Mouse (Mus musculus): ENCODE measurements around the gene Arrdc2. TPM values are rescaled to one million over a fixed set of nuclear protein-coding genes. Genes with fewer than 3 reads are reported as not detected.

The Arrdc2 gene
- polyA plus RNA-seq, 1 experiment = 30.6 TPM

- peak overlapping the region; percentile 92 for H3K4me3 ChIP-seq (replicated peaks)
- H3K9me3 ChIP-seq = peaks cover 10% of the 10 kb centered on the region
- no peak for TF ChIP-seq FLI1 (IDR thresholded peaks at IDR 0.05; ENCODE audit: low read length)
- TF ChIP-seq GATA1 (IDR thresholded peaks at IDR 0.05; ENCODE audit: borderline replicate concordance, low read length) = no peak
- peaks cover 83% of the 10 kb centered on the region for H3K36me3 ChIP-seq (replicated peaks; ENCODE audit: low read length)
- no peaks in the 10 kb centered on the region for H3K27me3 ChIP-seq (replicated peaks)
- H3K4me1 ChIP-seq = peaks cover 79% of the 10 kb centered on the region
Measured at GRCm38 (mm10) chr8:70816679-70817078, 22.8 kb downstream of the Arrdc2 start.

- H3K4me1 ChIP-seq = peaks cover 91% of the 10 kb centered on the region
- peaks cover 64% of the 10 kb centered on the region for H3K36me3 ChIP-seq (replicated peaks; ENCODE audit: low read length)
- TF ChIP-seq FLI1 (IDR thresholded peaks at IDR 0.05; ENCODE audit: low read length) = no peak
- TF ChIP-seq GATA1 (IDR thresholded peaks at IDR 0.05; ENCODE audit: borderline replicate concordance, low read length) = no peak
- peak overlapping the region; percentile 56 for H3K4me3 ChIP-seq (replicated peaks)
- no peaks in the 10 kb centered on the region for H3K27me3 ChIP-seq (replicated peaks)
- H3K9me3 ChIP-seq = no peaks in the 10 kb centered on the region
Measured at GRCm38 (mm10) chr8:70812885-70813284, 26.6 kb downstream of the Arrdc2 start.

- Histone ChIP-seq H3K9me3 (no peaks in the 10 kb centered on the region), H3K36me3 (replicated peaks; ENCODE audit: low read length) (peaks cover 60% of the 10 kb centered on the region), H3K4me1 (peaks cover 96% of the 10 kb centered on the region)
Measured at GRCm38 (mm10) chr8:70812055-70812454, 27.5 kb downstream of the Arrdc2 start.

GRCm38 (mm10) chr8:70810962-70811680 lies 28.4 kb downstream of the Arrdc2 start:
- no peaks in the 10 kb centered on the region for H3K27me3 ChIP-seq (replicated peaks)
- H3K36me3 ChIP-seq (replicated peaks; ENCODE audit: low read length) = peaks cover 52% of the 10 kb centered on the region
- no peak for TF ChIP-seq GATA1 (IDR thresholded peaks at IDR 0.05; ENCODE audit: borderline replicate concordance, low read length)
- peak; percentile 55; the same call in 1 of the 2 replicates for TF ChIP-seq FLI1 (IDR thresholded peaks at IDR 0.05; ENCODE audit: low read length)
- H3K4me3 ChIP-seq (replicated peaks) = peak overlapping the region; percentile 88
- H3K4me1 ChIP-seq = peaks cover 96% of the 10 kb centered on the region
- no peaks in the 10 kb centered on the region for H3K9me3 ChIP-seq

More at GRCm38 (mm10) chr8:70812055-70812454, 27.5 kb downstream of the Arrdc2 start:
- Histone ChIP-seq H3K27me3 (replicated peaks) (no peaks in the 10 kb centered on the region), H3K4me3 (replicated peaks) (peak overlapping the region; percentile 83)
- TF ChIP-seq GATA1 (IDR thresholded peaks at IDR 0.05; ENCODE audit: borderline replicate concordance, low read length) = no peak
- TF ChIP-seq FLI1 (IDR thresholded peaks at IDR 0.05; ENCODE audit: low read length) = no peak

GRCm38 (mm10) chr8:70808955-70809701 lies 30.4 kb downstream of the Arrdc2 start:
- TF ChIP-seq FLI1 (IDR thresholded peaks at IDR 0.05; ENCODE audit: low read length) (no peak), GATA1 (IDR thresholded peaks at IDR 0.05; ENCODE audit: borderline replicate concordance, low read length) (no peak)
- Histone ChIP-seq H3K4me3 (replicated peaks) (peak overlapping the region; percentile 80), H3K9me3 (no peaks in the 10 kb centered on the region), H3K4me1 (peaks cover 89% of the 10 kb centered on the region), H3K27me3 (replicated peaks) (no peaks in the 10 kb centered on the region), H3K36me3 (replicated peaks; ENCODE audit: low read length) (peaks cover 35% of the 10 kb centered on the region)

- TF ChIP-seq FLI1 (IDR thresholded peaks at IDR 0.05; ENCODE audit: low read length) (no peak), GATA1 (IDR thresholded peaks at IDR 0.05; ENCODE audit: borderline replicate concordance, low read length) (no peak)
- Histone ChIP-seq H3K9me3 (no peaks in the 10 kb centered on the region), H3K4me1 (peaks cover 85% of the 10 kb centered on the region), H3K4me3 (replicated peaks) (peak within 1 kb of the TSS; percentile 87), H3K36me3 (replicated peaks; ENCODE audit: low read length) (peaks cover 30% of the 10 kb centered on the region), H3K27me3 (replicated peaks) (no peaks in the 10 kb centered on the region)
Measured at GRCm38 (mm10) chr8:70808239-70808638, 31.3 kb downstream of the Arrdc2 start, which contains the start of gene Il12rb1. Il12rb1 (plus strand) TSS chr8:70808449.

GRCm38 (mm10) chr8:70807304-70807703 lies 32.2 kb downstream of the Arrdc2 start:
- TF ChIP-seq FLI1 (IDR thresholded peaks at IDR 0.05; ENCODE audit: low read length) = no peak
- Histone ChIP-seq H3K4me1 (peaks cover 85% of the 10 kb centered on the region), H3K27me3 (replicated peaks) (no peaks in the 10 kb centered on the region), H3K36me3 (replicated peaks; ENCODE audit: low read length) (peaks cover 28% of the 10 kb centered on the region), H3K4me3 (replicated peaks) (peak overlapping the region; percentile 87), H3K9me3 (no peaks in the 10 kb centered on the region)

- peak overlapping the region; percentile 87 for H3K4me3 ChIP-seq (replicated peaks)
- H3K27me3 ChIP-seq (replicated peaks) = no peaks in the 10 kb centered on the region
- peaks cover 33% of the 10 kb centered on the region for H3K36me3 ChIP-seq (replicated peaks; ENCODE audit: low read length)
- H3K9me3 ChIP-seq = no peaks in the 10 kb centered on the region
- TF ChIP-seq GATA1 (IDR thresholded peaks at IDR 0.05; ENCODE audit: borderline replicate concordance, low read length) (no peak), FLI1 (IDR thresholded peaks at IDR 0.05; ENCODE audit: low read length) (peak; percentile 76; the same call in 1 of the 2 replicates)
- peaks cover 86% of the 10 kb centered on the region for H3K4me1 ChIP-seq
Measured at GRCm38 (mm10) chr8:70806541-70806940, 33.0 kb downstream of the Arrdc2 start.

- Histone ChIP-seq H3K36me3 (replicated peaks; ENCODE audit: low read length) (peaks cover 39% of the 10 kb centered on the region), H3K27me3 (replicated peaks) (no peaks in the 10 kb centered on the region), H3K9me3 (no peaks in the 10 kb centered on the region), H3K4me3 (replicated peaks) (peak within 1 kb of the TSS; percentile 100), H3K4me1 (peaks cover 86% of the 10 kb centered on the region)
- TF ChIP-seq FLI1 (IDR thresholded peaks at IDR 0.05; ENCODE audit: low read length) (no peak), GATA1 (IDR thresholded peaks at IDR 0.05; ENCODE audit: borderline replicate concordance, low read length) (no peak)
Measured at GRCm38 (mm10) chr8:70804481-70805206, 34.9 kb downstream of the Arrdc2 start, which contains the start of gene Mast3. Mast3 (minus strand) TSS chr8:70805054.
